Mouse (Mus musculus) frontal cortex, postnatal 14 days (tissue): Measurements from ENCODE around the gene Rmdn2.

ENCODE experiments used
- DNase-seq, 2 experiments: peaks; one replicate each; pipeline ENCODE4 v3.0.0; 2022; ENCODE audit warnings: low spot score in 2 of 2

Gene Rmdn2

DNA sequence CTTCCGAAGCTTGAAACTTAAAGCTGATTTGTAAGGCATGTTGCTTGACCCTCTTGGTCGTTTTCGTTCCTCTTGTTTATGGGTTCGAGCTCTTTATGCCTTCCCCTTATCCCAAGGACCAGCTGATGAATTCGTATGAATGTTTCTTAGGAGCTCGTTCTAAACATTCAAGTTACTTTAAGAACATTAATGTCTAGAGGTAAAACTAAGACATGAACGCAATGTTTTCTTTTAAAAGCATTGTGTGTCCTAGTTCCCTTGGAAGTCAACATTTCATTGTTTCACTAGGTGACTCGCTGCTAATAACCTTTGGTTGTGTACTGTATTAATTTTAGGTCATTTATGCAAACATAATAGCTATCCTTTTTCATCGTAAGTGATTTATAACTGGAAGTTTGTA, 4.2 kb downstream of the Rmdn2 start:
- no peak for DNase-seq

DNA sequence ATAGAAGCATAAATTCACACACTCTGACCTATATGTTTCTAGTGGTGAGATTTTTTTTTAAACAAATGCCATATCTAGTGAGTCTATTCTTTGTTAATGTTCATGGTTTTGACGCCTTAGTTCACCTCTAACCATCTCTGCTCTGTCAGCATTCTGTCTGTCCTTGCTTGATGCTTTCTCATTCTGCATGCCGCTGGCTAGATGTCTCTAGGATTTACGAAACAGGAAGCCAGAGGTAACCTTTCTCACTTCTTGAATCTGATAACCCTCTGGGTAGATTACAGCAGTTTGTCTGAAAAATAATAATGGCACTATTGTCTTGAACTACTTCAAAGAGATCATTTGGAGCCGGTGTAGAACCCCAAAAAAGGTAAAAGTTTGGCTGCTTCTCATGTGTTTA, 5.0 kb downstream of the Rmdn2 start:
- DNase-seq = no peak

DNA sequence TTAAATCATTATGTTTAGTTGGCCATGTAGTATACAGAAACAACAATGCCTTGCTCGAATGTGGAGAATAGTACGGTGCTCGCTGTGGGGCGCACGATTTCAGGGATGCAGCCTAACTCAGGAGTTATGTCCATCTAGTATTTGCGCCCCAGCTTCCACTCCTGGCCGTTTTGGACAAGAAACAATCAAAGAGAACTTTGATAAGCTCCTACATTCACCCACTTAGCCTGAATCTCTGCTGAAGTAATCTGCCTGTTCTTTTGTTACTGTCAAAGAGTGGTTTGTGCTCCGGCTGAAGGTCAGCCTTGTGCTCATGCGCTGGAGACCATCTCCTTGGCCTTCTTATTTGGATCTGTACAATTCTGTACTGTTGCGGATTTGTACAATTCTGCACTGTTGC, 6.8 kb downstream of the Rmdn2 start:
- no peak for DNase-seq

DNA sequence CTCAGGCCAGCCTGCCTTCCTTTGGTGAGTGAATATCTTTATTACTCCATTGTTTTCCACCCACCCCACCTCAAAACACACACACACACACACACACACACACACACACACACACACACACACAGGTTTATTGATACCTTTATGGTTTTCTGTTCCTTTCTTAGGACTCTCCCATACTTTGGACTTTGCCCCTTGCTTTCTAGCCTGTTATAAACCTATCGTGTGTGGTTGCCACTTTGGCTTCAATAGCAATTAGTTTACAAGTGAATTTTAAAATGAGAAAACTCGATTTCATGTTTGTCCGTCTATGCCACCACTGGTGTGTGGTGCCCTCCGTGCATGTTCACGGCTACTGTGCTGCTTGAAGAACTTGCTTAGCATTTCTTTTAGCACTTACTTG, 7.3 kb downstream of the Rmdn2 start:
- no peak for DNase-seq

DNA sequence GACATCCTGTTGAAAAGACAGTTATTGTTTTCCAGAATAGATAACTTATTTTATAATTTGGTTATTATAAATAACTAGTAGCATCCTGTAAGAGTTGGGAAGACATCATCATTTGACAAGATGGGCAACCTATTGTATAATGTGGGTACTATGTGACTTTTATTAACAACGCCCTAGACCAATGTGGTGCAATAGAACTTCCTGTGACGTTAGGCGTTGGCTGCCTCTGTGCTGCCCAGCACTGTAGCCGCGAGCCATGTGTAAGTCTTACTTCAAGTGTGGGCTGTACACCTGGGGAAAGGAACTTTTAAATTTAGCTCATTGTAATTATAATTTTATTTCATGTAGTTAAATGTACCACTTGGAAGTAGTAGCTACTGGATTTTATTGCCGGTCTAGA, 10.4 kb downstream of the Rmdn2 start:
- DNase-seq = no peak

DNA sequence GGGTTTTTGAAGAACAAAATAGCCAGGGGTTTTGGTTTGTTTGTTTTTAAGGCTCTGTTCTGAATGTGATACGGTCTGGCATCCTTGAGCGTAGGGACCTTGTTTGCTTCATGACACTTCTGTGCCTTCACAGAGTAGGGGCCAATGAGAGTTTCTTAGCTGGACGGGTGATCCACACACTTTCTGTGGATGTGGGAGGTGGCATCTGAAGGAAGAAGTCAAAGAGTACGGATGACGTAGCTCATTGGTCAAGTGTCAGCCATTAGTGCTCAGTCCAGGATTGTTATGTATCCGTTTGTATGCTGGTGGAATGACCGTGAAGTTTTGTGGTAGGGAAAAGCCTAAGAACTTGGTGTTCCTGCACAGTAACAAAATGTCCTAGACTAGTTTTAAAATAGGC, 10.9 kb downstream of the Rmdn2 start:
- no peak for DNase-seq

DNA sequence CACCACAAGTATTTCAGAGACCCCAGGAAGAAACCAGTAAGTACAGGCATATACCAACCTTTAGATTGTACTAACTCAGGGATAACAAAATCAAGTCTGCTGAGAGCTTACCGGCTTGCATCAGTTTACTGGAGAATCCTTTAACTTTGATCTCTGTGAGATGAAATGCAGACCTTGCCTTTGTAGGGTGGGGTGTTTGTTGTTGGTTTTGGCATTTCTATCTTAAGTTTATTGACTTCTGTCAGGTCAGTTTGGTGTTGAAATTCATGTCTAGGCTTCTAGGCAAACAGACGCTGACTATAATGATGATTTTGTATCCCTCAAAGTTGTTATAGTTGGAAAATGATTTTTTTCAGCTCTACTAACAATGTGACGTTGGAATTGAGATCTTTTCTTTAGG, 12.2 kb downstream of the Rmdn2 start:
- DNase-seq = no peak

DNA sequence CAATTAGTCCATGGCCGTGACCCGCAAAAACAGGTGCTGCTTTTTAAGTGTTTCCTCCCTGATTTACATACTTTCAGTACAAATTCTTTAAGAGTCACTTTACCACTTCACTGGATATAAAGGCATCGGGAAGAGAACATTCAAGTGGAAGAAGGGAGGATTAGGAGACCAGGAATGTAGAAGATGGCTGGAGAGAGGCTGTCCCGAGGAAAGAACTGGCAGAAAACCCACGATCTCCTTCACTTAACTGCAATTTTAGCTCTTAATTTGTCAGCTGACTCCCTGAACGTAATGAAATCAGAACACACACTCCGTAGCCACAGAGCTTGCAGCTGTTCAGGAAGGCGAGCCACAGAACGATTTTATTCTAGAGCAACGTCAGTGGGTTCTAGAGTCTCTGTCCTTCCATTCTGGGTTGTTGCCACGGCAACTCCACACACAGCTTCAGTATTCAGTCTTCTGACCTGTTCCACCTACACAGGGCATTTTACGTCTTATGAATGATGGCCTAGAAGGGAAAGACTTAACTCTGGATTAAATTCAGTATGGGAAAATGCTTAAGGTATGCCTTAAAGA, 14.7 kb downstream of the Rmdn2 start:
- DNase-seq = no peak

DNA sequence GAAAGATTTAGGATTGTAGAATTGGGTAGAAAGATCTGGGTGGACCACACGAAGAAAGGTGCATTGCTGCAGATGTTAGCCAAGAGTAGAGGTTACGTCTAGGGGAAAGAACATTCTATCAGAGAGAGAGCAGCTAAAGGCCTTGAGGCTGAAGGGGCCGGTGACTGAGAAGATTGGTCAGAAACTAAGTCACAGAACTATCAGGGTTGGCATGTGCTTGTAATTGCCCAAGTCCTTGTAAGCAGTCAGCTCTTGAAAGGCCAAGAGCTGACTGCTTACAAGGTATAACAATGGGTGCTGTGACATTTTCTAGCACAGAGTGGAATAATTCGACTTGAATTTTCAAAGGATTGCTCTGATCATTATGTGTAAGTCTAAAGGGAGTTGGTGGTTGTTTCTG, 38.2 kb downstream of the Rmdn2 start:
- no peak for DNase-seq

DNA sequence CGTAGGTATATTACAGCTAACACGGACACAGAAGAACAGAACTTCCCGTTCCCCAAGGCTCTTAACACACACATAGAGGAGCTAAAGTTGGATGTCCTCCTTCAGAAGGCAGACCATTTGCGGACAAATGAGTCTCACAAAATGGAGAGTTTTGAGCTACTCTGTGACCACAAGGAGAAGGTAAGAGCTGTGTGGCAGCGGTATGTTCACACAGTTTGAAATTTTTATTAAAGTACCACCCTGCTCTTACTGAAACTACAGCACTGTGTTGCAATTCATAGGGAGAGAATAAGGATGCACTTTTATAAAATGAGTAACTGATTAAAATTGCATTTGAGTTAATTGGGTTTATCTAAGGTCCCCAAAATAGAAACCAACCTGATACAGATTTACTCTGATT, 38.6 kb downstream of the Rmdn2 start:
- no peak for DNase-seq

DNA sequence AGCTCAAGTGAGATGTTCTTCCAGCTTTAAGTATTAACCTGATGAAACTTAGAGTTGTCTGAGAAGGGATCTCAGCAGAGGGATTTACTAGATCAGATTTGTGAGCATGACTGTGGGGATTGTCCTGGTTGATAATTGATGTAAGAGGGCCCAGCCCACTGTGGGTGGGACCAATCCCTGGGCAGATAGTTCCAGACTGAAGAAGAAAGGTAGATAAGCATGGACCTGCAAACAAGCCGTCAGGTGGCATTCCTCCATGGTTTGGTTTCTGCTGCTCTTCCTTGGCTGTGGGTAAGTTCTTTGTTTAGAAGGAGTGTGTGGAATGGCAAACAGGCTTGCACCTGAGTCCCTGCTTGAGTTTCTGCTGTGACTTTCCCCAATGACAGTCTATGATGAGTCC, 41.5 kb downstream of the Rmdn2 start:
- DNase-seq = no peak

DNA sequence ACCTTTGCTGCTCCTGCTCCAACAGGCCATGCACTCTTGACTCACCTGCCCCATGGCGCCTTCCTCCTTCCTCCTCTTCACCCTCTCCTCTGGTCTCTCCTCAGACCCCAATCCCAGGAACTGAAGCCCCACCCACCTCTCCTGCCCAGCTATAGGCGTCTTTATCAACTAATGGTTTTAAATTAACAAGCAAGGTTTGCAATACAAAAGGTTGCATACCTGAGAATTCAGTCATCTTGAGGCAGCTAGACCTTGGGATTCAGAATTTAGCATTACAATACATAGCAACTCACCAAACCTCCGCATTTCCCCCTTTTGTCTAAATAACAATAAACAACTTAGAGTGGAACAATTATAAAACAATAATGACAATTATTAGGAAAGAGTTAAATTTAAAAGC, 42.5 kb downstream of the Rmdn2 start:
- no peak for DNase-seq

DNA sequence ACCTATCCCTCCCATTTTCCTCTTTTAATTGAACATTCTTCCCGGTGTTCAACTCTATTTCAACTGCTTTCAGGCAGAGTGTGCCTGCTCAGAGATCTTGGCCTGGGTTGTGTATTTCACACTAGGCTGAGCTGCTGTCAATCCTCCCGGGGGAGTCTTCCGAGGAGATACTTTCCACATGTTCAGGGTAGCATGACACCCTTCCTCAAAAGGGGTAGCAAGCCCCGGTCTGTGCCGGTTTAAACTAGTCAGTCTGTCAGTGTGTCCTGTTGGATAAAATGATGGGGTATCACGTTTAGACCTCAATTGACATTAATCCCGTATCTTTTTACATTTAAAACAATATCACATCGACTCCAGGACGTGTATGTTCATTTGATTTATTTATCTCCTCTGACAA, 46.1 kb downstream of the Rmdn2 start:
- DNase-seq = no peak

DNA sequence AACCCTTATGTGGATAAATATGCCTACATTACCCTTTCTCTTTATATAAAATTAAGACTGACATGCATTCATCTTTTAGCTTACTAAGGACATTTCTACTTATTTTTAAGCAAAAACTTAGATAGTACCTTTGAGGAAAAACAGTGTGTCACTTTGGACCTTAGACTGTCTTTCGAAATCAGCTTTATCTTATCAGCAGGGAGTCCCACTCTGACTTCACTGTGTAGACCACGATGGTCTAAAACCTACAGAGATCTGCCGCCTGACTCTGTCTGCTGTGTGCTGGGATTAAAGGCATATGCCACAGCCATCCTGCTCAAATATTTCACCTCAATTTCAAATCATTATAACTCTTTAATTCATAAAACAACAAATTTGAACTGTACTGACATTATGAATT, 46.8 kb downstream of the Rmdn2 start:
- DNase-seq = no peak

DNA sequence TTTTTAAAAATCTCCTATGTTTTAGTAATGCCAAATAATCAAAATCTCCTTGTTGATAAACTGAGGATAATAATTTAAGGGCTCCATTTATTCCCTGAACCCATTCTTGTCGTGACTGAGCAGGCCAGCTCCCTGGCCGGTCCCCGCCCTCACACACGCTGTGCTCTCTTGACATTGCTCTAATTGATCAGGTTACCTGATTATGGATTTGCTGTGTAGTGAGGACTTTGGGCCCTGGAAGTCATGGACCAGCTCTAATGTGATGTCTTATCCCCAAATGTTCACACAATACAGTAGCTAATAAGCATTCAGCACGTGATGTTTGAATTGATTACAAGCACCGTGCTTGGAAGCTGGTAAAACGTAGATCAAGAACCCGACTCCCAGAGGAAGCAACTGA, 47.2 kb downstream of the Rmdn2 start:
- no peak for DNase-seq

DNA sequence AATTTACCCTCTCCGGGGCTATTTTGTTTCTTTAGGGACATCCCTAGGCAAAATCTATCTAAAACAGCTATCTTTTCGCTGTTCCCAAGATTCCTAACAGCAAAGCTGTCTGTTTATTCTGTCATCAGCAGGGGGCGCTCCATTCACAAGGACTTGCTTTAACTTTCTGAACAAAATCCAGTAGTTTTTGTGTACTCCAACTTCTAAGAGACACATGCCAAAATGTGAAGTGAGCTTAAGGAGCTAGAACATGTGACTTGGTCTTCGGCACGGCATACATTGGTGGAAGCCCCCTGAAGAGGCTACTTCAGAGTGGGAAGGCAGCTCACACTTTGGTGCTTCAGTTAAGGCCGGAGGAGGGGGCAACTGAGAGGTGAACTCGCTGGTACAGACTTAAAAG, 49.7 kb downstream of the Rmdn2 start:
- DNase-seq = peak; percentile 40 to 65

DNA sequence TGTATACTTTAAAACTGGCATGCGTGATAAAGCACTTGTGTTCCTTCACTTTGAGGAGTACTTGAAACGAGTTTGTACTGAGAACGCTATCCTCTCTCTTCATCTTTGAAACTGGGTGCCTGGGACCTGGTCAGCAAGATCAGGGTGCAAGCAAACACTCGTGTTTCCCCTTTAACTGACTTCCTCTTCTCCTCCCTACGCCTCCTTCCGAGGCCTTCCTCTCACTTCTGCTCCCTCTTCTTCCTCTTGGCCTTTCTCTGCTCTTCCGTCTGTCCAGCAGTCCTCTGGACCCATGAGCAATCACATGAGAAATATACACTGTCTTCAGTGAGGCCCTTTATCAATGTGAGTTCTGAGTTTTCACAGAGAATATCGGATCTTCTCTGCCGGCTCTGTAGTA, 50.2 kb downstream of the Rmdn2 start:
- no peak for DNase-seq

DNA sequence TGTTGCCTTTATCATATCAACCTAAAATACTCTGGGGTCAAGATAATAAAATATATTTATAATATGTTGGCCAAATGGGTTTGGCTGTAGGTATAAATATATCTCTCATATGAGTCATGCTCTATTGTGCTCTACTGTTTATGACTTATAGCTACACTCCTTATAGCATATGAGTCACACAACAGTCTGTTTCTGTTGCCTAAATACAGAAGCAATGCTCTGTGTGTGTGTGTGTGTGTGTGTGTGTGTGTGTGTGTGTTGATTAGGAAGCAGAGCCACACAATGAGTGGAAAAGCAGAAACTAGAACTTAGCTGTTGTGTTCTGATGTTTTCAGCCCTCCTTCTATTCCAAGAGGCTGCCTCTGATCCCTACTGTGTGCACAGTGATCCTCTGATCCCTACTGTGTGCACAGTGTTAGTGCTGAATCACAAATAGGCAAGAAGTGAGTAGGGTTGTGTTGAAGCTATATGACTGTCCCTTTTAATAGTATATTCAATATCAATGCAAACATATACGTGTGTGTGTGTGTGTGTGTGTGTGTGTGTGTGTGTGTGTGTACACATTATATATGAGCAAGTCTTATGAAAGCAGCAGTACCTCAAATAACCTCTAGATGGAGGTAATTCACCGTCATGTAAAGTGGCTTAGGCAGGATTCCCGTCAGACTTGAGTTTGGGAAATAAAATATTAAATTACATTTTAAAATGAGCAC, 51.9 kb downstream of the Rmdn2 start:
- DNase-seq = no peak

DNA sequence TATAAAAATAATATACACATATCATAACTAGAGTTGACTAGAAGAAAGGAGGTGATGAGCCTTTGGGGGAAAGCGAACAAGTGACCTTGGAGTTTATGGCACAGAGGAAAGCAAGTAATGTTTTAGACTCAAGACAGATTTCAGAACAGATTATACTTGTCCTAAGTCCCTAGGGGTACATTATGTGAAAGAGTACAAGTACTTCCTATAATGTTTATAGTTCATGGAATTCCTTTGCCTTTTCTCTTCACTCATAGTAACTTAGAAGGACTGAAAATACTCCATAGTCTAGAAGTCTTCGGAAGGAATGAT, 52.4 kb downstream of the Rmdn2 start:
- no peak for DNase-seq

DNA sequence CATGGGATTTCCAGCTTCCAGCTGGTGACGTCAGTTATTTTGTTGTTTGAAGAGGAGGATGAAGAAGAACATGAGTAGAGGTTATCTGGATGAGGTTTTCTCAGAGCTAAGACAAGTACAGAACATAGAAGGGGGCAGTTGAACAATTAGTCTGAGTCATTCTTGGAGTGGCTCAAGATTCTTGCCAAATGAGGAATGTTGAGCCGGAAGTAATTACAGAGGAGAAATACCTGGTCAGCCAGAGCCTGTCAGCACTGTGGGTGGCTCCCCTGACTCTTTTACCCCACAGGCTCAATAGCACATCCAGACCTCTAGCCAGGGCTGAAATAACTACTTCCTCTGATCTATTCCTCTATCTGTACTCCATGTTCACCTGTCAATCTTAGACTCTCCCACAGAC, 59.2 kb downstream of the Rmdn2 start:
- DNase-seq = no peak

DNA sequence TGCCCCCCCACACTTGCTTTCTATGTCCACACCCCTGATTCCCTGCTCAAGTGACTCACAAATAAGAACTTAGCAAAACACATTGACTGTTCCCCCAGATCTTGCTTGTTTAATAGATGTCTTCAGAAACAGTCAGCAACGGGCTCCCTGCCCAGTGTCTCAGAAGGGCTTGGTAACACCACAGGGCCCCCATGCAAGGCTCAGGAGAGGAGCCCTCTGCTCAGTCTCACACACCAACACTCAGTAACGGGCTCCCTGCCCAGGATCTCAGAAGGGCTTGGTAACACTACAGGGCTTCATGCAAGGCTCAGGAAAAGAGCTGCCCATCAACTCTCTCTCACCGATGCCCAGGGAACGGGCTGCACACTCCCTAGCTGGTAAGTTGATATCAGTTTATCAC, 83.4 kb downstream of the Rmdn2 start:
- no peak for DNase-seq

DNA sequence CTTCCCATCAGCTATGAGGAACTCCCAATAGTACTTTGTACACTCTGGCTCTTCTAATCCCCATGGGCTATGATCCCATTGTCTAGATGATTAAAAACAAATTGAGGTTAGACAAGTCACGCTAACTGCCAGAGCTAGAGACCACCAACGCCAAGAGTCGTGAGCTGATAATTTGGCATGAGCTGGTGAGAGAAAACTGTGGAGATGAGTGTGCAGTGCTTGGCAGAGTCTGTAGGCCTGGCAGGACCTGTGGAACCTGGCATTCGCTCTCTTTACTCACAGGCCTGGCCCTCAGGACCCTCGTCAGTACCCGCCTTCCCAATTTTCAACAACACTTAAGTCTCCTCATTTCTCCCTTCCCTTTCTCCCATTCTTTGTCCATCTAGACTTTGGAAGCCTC, 83.9 kb downstream of the Rmdn2 start:
- no peak for DNase-seq

DNA sequence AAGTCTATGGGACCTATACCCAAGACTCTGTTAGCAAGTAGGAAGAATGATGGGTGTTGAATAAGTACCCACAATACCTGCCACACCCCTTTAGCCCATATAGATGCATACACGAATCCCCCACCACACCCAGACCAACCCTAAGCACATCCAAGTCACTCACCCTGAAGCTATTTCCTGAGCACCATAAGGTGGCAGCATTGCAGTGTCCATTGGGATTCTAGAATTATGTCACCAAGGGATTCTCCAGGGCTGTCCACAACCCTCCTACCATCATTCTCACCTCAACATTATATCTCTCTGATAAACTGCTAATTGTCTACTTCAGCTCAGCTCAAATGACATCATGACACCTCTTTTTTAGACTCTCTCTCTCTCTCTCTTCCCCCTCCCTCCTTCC, 87.5 kb downstream of the Rmdn2 start:
- DNase-seq = no peak

DNA sequence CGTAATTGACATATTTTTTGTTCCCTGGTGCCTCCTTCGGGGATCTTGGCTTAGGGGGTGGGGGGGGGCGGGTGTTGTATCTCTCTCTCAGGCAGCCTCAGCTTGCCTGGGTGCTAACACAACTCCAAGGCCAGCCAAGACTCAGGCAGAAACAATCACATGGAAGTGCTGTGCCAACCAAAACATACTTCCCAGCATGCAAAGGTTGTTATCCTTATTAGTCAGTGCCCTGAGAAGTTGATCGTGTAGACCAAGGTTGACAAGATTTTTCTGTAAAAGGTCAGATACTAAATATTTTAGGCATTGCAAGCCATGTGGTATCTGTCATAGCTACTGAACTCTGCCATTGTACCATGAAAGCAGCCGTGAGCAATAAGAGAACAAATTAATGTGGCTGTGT, 89.2 kb downstream of the Rmdn2 start:
- DNase-seq = no peak
